ENCODE assay signal across 8 mouse cellular contexts in genomic region chr7:44853596-44854355, GRCm38 (mm10). TPM values are rescaled to one million over a fixed set of nuclear protein-coding genes. Genes with fewer than 3 reads are reported as not detected.
DNase-seq lines count a peak whose midpoint lies in the region; ATAC-seq and TF ChIP-seq lines count a peak whose summit lies in the region.

No protein-coding gene starts in this region.

- peaks cover 8 to 27% of the 10 kb centered on the region in 2 experiments for H3K36me3 ChIP-seq in CH12.LX (replicated peaks in 1 of 2; ENCODE audit: control insufficient read depth in 1 of 2, insufficient read depth in 1 of 2, low read length in 1 of 2)
- no peaks in the 10 kb centered on the region for H3K36me3 ChIP-seq in forebrain, embryonic 11.5 days (ENCODE audit: control insufficient read depth, insufficient read depth, low read length)
- H3K36me3 ChIP-seq in liver, embryonic 11.5 days (ENCODE audit: control insufficient read depth, insufficient read depth, low read length) = peaks cover 8% of the 10 kb centered on the region; the same call in 1 of the 2 replicates

- peak overlapping the region; percentile 48 for H3K4me2 ChIP-seq in CH12.LX (ENCODE audit: insufficient read depth, low read depth, poor library complexity, severe bottlenecking)
- peak overlapping the region; percentile 94 for H3K4me2 ChIP-seq in forebrain, embryonic 11.5 days (ENCODE audit: low read depth, low read length, severe bottlenecking)
- peak overlapping the region; percentile 93 for H3K4me2 ChIP-seq in liver, embryonic 11.5 days

- 36% methylated on average over 26 of the region's 26 CpGs for WGBS in forebrain, embryonic 11.5 days
- WGBS in liver, embryonic 11.5 days = 28% methylated on average over 26 of the region's 26 CpGs

- H3K4me1 ChIP-seq in CH12.LX (ENCODE audit: control insufficient read depth in 1 of 2, insufficient read depth in 2 of 2) = peaks cover 18 to 57% of the 10 kb centered on the region in 2 experiments
- peaks cover 28% of the 10 kb centered on the region for H3K4me1 ChIP-seq in forebrain, embryonic 11.5 days (replicated peaks; ENCODE audit: control insufficient read depth, insufficient read depth, low read length)
- peaks cover 52% of the 10 kb centered on the region for H3K4me1 ChIP-seq in liver, embryonic 11.5 days (replicated peaks; ENCODE audit: control insufficient read depth, insufficient read depth, low read length)

- peak; percentile 3; the same call in 1 of the 2 replicates for ATAC-seq in forebrain, embryonic 11.5 days (replicated peaks; ENCODE audit: low FRiP score)
- ATAC-seq in liver, embryonic 11.5 days (replicated peaks; ENCODE audit: low FRiP score) = no peak

- dilution Hi-C loops in CH12.LX (cut with MboI; ENCODE audit: extremely low pct_ligation_motif_present, extremely low pct_unique_long_range_greater_than_20kb, low sequenced_read_pairs) = no loop called here

- H3K9ac ChIP-seq in CH12.LX (ENCODE audit: insufficient read depth, low read depth) = peak overlapping the region; percentile 72
- H3K9ac ChIP-seq in forebrain, embryonic 11.5 days (ENCODE audit: low read length) = peak overlapping the region; percentile 70
- peak overlapping the region; percentile 84 for H3K9ac ChIP-seq in liver, embryonic 11.5 days (ENCODE audit: low read depth, low read length)

- peaks cover 21% of the 10 kb centered on the region for H3K79me2 ChIP-seq in CH12.LX (replicated peaks; ENCODE audit: control insufficient read depth, extremely low read depth, insufficient read depth, poor library complexity, severe bottlenecking)

- H3K27ac ChIP-seq in gastrocnemius, adult 2 months = peak overlapping the region; percentile 92
- peak overlapping the region; percentile 91 for H3K27ac ChIP-seq in CH12.LX (ENCODE audit: insufficient read depth, low read depth)
- H3K27ac ChIP-seq in forebrain, embryonic 11.5 days (ENCODE audit: low read depth, low read length) = peak overlapping the region; percentile 86
- peak overlapping the region; percentile 97 for H3K27ac ChIP-seq in liver, embryonic 11.5 days (ENCODE audit: low read depth, low read length)

- no peak for TF ChIP-seq CTCF in gastrocnemius, adult 2 months (IDR thresholded peaks at IDR 0.05)
- no peak for TF ChIP-seq CTCF in CH12.LX (conservative IDR thresholded peaks at IDR 0.05 in 1 of 2, IDR thresholded peaks at IDR 0.05 in 1 of 2; ENCODE audit: low read depth in 2 of 2, low read length in 2 of 2)

- intact Hi-C loops in gastrocnemius, adult 2 months (cut with DNase I) = no loop called here

- no peak for TF ChIP-seq EP300 in CH12.LX (IDR thresholded peaks at IDR 0.05; ENCODE audit: low read length)

- TF ChIP-seq RAD21 in CH12.LX (IDR thresholded peaks at IDR 0.05; ENCODE audit: low read depth, low read length) = no peak

- peak overlapping the region; percentile 80 for H3K4me3 ChIP-seq in gastrocnemius, adult 2 months
- peak overlapping the region; percentile 66 to 72 (median 67) for H3K4me3 ChIP-seq in CH12.LX (replicated peaks in 1 of 3; ENCODE audit: low read depth in 2 of 3, low read length in 2 of 3, poor library complexity in 1 of 3)
- peak overlapping the region; percentile 44 for H3K4me3 ChIP-seq in forebrain, embryonic 11.5 days (ENCODE audit: low read depth, low read length)
- H3K4me3 ChIP-seq in liver, embryonic 11.5 days (ENCODE audit: low read depth, low read length) = peak overlapping the region; percentile 62

- H3K9me3 ChIP-seq in CH12.LX (replicated peaks; ENCODE audit: low read length) = no peaks in the 10 kb centered on the region
- no peaks in the 10 kb centered on the region for H3K9me3 ChIP-seq in forebrain, embryonic 11.5 days (ENCODE audit: control insufficient read depth, low read length)
- no peaks in the 10 kb centered on the region for H3K9me3 ChIP-seq in liver, embryonic 11.5 days (ENCODE audit: control insufficient read depth, low read length)

- no peak for TF ChIP-seq POLR2A in CH12.LX (IDR thresholded peaks at IDR 0.05; ENCODE audit: low read depth, low read length)

- in situ Hi-C loops in CH12.LX (cut with MboI; ENCODE audit: low pct_ligation_motif_present, low pct_unique_long_range_greater_than_20kb, low sequenced_read_pairs) = loop anchor here (10.0 kb wide), 1 partner anchor 101 kb away; no protein-coding TSS in a partner anchor

- H3K27me3 ChIP-seq in CH12.LX (replicated peaks) = no peaks in the 10 kb centered on the region
- H3K27me3 ChIP-seq in forebrain, embryonic 11.5 days (ENCODE audit: control insufficient read depth, insufficient read depth, low read length) = no peaks in the 10 kb centered on the region
- no peaks in the 10 kb centered on the region for H3K27me3 ChIP-seq in liver, embryonic 11.5 days (replicated peaks; ENCODE audit: control insufficient read depth, insufficient read depth, low read length)

- peak; percentile 49 for DNase-seq in gastrocnemius, adult 2 months
- no peak for DNase-seq in gastrocnemius, adult 8-10 months (ENCODE audit: low spot score in 2 of 2)
- DNase-seq in CH12.LX (ENCODE audit: extremely low read depth) = no peak
- no peak for DNase-seq in forebrain, embryonic 11.5 days (ENCODE audit: low spot score)
- no peak for DNase-seq in liver, embryonic 11.5 days (ENCODE audit: low spot score)
- DNase-seq in ovary, postnatal 36 days (ENCODE audit: low spot score) = no peak
- no peak for DNase-seq in gastrocnemius, adult 18-20 months (ENCODE audit: low spot score)
- no peak for DNase-seq in layer of hippocampus, adult 18-20 months (ENCODE audit: low spot score in 2 of 2)

TF ChIP-seq in CH12.LX, 34 proteins besides CTCF, POLR2A, EP300 and RAD21:
- TF ChIP-seq USF1 (IDR thresholded peaks at IDR 0.05; ENCODE audit: low read depth, low read length) (peak; percentile 65), ZKSCAN1 (IDR thresholded peaks at IDR 0.05; ENCODE audit: borderline replicate concordance, low read depth, low read length) (no peak), USF2 (conservative IDR thresholded peaks at IDR 0.05; ENCODE audit: low read depth, low read length) (peak; percentile 55)

RNA-seq across cellular contexts. Expression of gene Pnkp, which starts 3.2 kb away (rescaled TPM):
- 10 to 100 TPM; 19.4 to 21.2 TPM for total RNA-seq in gastrocnemius, adult 2 months (2021)
- total RNA-seq in gastrocnemius, adult 8-10 months (2022) = 10 to 100 TPM; 21.2 to 23.9 (median 22.4) TPM
- total RNA-seq in CH12.LX (2012; rRNA removed) (35.9 and 41.6 TPM in 2 replicates), CH12.LX (2014; rRNA removed) (14.8 and 15.3 TPM in 2 replicates)
- 20.7 and 22.2 TPM in 2 replicates for polyA plus RNA-seq in CH12.LX (2012; ENCODE audit: insufficient read length, low read depth)
- 31.6 and 32.1 TPM in 2 replicates for polyA plus RNA-seq in forebrain, embryonic 11.5 days (2014; fragmentation: Nextera tagmentation; extraction: Ambion mirVana)
- polyA plus RNA-seq in liver, embryonic 11.5 days (2014; fragmentation: Nextera tagmentation; extraction: Ambion mirVana) = 30.9 and 32.5 TPM in 2 replicates
- total RNA-seq in gastrocnemius, adult 18-20 months (2021) = 10 to 100 TPM; 19.2 to 20.2 TPM
- total RNA-seq in layer of hippocampus, adult 18-20 months (2021) = 10 to 100 TPM; 25.3 to 27.8 TPM

RNA-seq across cellular contexts. Expression of gene Tbc1d17, which starts 4.9 kb away (rescaled TPM):
- 10 to 100 TPM; 40.8 to 56.4 TPM for total RNA-seq in gastrocnemius, adult 2 months (2021)
- total RNA-seq in gastrocnemius, adult 8-10 months (2022) = 10 to 100 TPM; 58.9 to 71.3 (median 63.3) TPM
- 32.4 and 40.5 TPM in 2 replicates for total RNA-seq in CH12.LX (2012; rRNA removed)
- 31.9 and 35.5 TPM in 2 replicates for total RNA-seq in CH12.LX (2014; rRNA removed)
- 38.5 and 41.9 TPM in 2 replicates for polyA plus RNA-seq in CH12.LX (2012; ENCODE audit: insufficient read length, low read depth)
- 67.6 and 69.9 TPM in 2 replicates for polyA plus RNA-seq in forebrain, embryonic 11.5 days (2014; fragmentation: Nextera tagmentation; extraction: Ambion mirVana)
- 50.5 and 53.3 TPM in 2 replicates for polyA plus RNA-seq in liver, embryonic 11.5 days (2014; fragmentation: Nextera tagmentation; extraction: Ambion mirVana)
- 10 to 100 TPM; 46.8 to 61.0 TPM for total RNA-seq in gastrocnemius, adult 18-20 months (2021)
- total RNA-seq in layer of hippocampus, adult 18-20 months (2021) = 10 to 100 TPM; 67.9 to 70.6 TPM

RNA-seq across cellular contexts. Expression of gene Akt1s1, which starts 5.0 kb away (rescaled TPM):
- total RNA-seq in gastrocnemius, adult 2 months (2021) = 100 to 1,000 TPM; 128 to 137 TPM
- 100 to 1,000 TPM; 139 to 158 (median 141) TPM for total RNA-seq in gastrocnemius, adult 8-10 months (2022)
- 21.7 and 24.2 TPM in 2 replicates for total RNA-seq in CH12.LX (2012; rRNA removed)
- 8.5 and 9.5 TPM in 2 replicates for total RNA-seq in CH12.LX (2014; rRNA removed)
- 23.3 and 23.4 TPM in 2 replicates for polyA plus RNA-seq in CH12.LX (2012; ENCODE audit: insufficient read length, low read depth)
- 79.9 and 83.0 TPM in 2 replicates for polyA plus RNA-seq in forebrain, embryonic 11.5 days (2014; fragmentation: Nextera tagmentation; extraction: Ambion mirVana)
- polyA plus RNA-seq in liver, embryonic 11.5 days (2014; fragmentation: Nextera tagmentation; extraction: Ambion mirVana) = 46.5 and 53.9 TPM in 2 replicates
- total RNA-seq in gastrocnemius, adult 18-20 months (2021) = 100 to 1,000 TPM; 130 to 144 TPM
- 10 to 100 TPM; 76.2 to 79.7 TPM for total RNA-seq in layer of hippocampus, adult 18-20 months (2021)

RNA-seq across cellular contexts. Expression of gene Ptov1, which starts 15.8 kb away (rescaled TPM):
- 100 to 1,000 TPM; 126 to 137 TPM for total RNA-seq in gastrocnemius, adult 2 months (2021)
- 100 to 1,000 TPM; 146 to 178 (median 160) TPM for total RNA-seq in gastrocnemius, adult 8-10 months (2022)
- 11.5 and 16.8 TPM in 2 replicates for total RNA-seq in CH12.LX (2012; rRNA removed)
- total RNA-seq in CH12.LX (2014; rRNA removed) = 5.7 and 7.8 TPM in 2 replicates
- 15.5 and 21.0 TPM in 2 replicates for polyA plus RNA-seq in CH12.LX (2012; ENCODE audit: insufficient read length, low read depth)
- 454 and 526 TPM in 2 replicates for polyA plus RNA-seq in forebrain, embryonic 11.5 days (2014; fragmentation: Nextera tagmentation; extraction: Ambion mirVana)
- polyA plus RNA-seq in liver, embryonic 11.5 days (2014; fragmentation: Nextera tagmentation; extraction: Ambion mirVana) = 162 and 164 TPM in 2 replicates
- total RNA-seq in gastrocnemius, adult 18-20 months (2021) = 100 to 1,000 TPM; 143 to 148 TPM
- total RNA-seq in layer of hippocampus, adult 18-20 months (2021) = 100 to 1,000 TPM; 341 to 350 TPM

RNA-seq across cellular contexts. Expression of gene Atf5, which starts 37.3 kb away (rescaled TPM):
- total RNA-seq in gastrocnemius, adult 2 months (2021) = 100 to 1,000 TPM in 1 of 2 experiments, 10 to 100 TPM in 1; 74.7 to 115 TPM
- 10 to 100 TPM; 71.2 to 97.1 (median 77.4) TPM for total RNA-seq in gastrocnemius, adult 8-10 months (2022)
- 34.0 and 71.1 TPM in 2 replicates for total RNA-seq in CH12.LX (2012; rRNA removed)
- 12.0 and 13.4 TPM in 2 replicates for total RNA-seq in CH12.LX (2014; rRNA removed)
- polyA plus RNA-seq in CH12.LX (2012; ENCODE audit: insufficient read length, low read depth) = 82.3 and 84.5 TPM in 2 replicates
- polyA plus RNA-seq in forebrain, embryonic 11.5 days (2014; fragmentation: Nextera tagmentation; extraction: Ambion mirVana) = 3.2 and 3.4 TPM in 2 replicates
- 3.9 and 4.2 TPM in 2 replicates for polyA plus RNA-seq in liver, embryonic 11.5 days (2014; fragmentation: Nextera tagmentation; extraction: Ambion mirVana)
- 10 to 100 TPM; 62.4 to 99.0 TPM for total RNA-seq in gastrocnemius, adult 18-20 months (2021)
- total RNA-seq in layer of hippocampus, adult 18-20 months (2021) = 10 to 100 TPM; 27.4 to 27.9 TPM
